Mouse (Mus musculus) embryo, embryonic 10.5 days (tissue): ENCODE data around the gene Rps11.
"Not testable (repeated sequence)": the region's sequence is repeated elsewhere in the genome, so short reads cannot be mapped to it uniquely, and the experiment has no call there.

Source experiments
- DNase-seq: peaks from one replicate; pipeline ENCODE4 v3.0.0-alpha.2; 2015; ENCODE audit warnings: low spot score

The Rps11 gene

GRCm38 (mm10) chr7:45133446-45134159 is 9.4 kb upstream of the Rps11 start:
- no peak for DNase-seq

GRCm38 (mm10) chr7:45131850-45132249 is 7.6 kb upstream of the Rps11 start:
- no peak for DNase-seq

- DNase-seq: peak; percentile 34
Observed at GRCm38 (mm10) chr7:45129776-45130512, 5.7 kb upstream of the Rps11 start.

DNA sequence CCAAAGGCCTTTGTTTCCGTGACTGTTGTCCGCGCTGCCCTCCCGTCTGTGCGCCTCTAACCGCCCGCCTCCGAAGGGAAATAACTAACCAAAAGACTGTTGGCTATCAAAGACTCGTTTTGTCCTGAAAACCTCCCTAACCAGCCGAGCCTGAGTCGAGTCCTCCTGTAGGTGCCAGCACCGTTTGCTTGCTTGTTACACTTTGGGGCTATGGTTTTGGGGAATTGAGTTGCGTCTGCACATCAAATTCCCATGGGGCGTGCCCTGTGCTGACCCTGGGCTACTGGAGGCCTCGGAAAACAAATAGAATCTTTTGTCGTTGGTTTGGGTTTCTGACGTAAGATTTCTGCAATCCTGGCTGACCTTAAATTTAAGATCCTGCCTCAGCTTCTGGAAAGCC is 5.1 kb upstream of the Rps11 start:
- peak; percentile 81 for DNase-seq

DNA sequence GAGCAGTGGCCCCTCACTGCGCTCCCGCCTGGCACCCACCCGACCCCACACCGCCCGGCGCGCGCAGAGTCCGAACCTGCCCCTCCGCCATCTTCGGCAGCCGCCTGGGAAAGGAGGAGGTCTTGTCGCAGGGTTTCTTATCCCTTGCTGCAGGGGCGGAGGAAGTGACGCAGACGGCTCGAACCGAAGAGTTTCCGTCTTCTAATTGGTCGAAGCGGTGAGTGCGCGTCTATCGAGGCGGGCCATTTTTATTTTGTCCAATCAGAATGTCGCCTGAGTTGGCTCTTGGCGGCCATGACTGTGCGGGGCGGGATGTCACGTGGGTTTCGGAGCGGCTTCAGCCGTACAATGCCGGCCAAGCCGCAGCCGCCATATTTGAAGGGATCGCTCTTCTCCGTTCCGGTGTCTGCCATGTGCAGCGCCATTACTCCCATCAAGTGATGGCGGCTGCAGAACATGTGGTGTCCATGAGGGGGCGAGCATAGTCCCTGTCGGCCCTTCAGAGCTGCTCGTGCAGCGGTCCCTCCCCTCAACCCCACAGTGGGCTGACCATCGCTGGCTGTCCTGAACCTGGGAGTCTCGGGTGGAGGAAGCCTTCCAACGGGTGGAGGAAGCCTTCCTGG is 4.5 kb upstream of the Rps11 start, which contains the start of gene Rpl13a:
Gene Rpl13a (minus strand): TSS at position 138 of the 623 bp plus-strand sequence.
- peak; percentile 100 for DNase-seq

DNA sequence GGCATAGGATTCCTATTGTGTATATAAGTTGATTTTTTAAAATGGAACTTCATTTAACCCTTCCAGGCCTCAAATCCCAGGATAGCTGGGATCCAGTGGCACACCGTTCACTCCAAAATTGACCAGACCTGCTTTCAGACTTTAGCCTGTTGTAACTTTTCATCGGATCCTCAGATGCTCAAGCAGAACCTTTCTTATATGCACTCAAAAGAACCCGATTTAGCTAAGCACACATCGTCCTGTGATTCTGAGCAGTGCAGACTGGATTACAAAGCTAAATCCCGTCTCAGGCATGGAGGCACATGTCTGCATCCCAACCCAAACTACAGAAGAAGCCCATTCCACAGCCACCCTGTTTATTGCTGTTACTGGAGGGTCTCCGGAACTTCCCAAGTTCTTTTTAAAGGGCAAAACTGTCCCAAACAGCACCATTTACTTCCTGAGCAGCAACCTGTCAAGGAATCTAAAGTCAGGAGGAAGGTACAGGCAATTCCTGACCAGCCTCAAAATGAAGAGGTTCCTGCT is 3.5 kb upstream of the Rps11 start:
- DNase-seq: no peak

DNA sequence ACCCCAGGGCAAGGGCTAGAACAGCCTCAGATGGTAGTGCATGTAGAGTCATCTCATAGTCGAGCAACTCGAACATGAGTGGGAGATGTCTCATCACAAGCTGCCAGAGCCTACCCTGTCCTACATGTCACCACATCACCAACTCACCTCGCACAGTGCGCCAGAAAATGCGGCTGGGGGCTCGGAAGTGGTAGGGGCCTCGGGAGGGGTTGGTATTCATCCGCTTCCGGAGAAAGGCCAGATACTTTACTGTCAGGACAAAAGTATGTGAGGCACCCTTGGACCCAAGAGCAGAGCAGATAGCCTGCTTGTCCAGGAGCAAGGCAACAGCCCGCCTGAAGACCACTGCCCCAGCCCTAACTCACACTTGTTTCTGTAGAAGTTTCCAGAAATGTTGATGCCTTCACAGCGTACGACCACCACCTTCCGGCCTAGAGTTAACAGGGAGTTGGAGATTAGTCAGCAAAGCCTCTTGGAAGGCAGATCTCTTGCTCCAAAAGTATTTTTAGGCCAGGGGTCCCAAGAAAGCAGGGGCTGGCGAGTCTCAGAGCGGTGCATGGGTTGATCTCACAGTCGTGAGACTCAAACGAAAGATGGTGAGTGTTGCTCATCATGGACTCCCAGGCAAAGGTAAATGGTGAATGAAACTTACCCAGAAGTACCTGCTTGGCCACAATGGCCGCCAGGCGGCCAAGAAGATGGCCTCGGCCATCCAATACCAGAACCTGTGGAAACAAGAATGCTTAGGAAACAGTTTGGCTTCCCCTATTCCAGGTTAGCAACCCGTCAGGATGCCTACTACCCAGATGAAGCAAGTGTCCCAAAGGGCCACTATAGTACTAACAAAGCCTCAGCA is 2.8 kb upstream of the Rps11 start:
- no peak for DNase-seq

- no peak for DNase-seq
Observed at GRCm38 (mm10) chr7:45126147-45126843, 2.1 kb upstream of the Rps11 start.

GRCm38 (mm10) chr7:45125649-45126048 is 1.4 kb upstream of the Rps11 start:
- not testable (repeated sequence) for DNase-seq

GRCm38 (mm10) chr7:45125144-45125600 is 933 bp upstream of the Rps11 start:
- peak; percentile 85 for DNase-seq

DNA sequence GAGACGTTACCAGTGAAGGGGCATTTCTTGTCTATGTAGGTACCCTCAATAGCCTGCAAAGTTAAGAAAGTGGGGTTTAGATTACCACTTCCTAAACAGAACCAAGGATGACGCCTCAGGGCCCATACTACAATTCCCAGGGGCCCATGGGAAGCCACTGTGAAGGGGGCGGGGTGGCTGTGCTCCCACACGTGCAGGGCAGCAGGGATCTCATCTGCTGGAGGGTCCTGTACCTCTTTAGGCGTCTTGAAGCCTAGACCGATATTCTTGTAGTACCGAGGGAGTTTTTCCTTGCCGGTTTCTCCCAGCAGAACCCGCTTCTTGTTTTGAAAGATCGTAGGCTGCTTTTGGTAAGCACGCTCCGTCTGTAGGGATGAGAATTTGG is 1.1 kb downstream of the Rps11 start:
- DNase-seq: no peak

DNA sequence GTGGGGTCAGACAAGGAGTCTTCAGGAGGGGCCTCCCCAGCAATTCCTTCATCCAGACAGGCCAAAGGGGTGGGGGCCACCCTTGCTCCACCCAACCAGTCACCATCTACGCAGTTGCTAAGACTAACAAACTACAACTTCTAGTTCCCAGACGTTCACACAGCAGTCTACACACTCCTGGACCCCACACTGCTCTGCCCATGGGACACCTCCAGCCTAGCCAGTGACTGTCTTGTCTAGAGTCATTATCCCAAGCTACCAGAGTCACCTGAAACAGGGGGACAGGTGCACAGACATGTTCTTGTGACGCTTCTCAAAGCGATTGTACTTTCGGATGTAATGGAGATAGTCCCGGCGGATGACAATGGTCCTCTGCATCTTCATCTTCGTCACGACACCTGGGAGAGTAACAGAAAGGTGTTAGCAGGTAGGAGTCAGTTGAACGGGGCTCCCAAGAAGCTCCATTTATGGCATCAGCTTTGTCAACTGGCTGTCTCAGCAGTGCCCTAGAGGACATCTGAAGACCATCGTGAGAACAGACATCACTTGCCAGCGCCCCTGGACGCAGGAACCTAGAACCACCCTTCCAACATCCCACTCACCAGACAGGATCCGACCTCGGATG is 1.6 kb downstream of the Rps11 start:
- no peak for DNase-seq

DNA sequence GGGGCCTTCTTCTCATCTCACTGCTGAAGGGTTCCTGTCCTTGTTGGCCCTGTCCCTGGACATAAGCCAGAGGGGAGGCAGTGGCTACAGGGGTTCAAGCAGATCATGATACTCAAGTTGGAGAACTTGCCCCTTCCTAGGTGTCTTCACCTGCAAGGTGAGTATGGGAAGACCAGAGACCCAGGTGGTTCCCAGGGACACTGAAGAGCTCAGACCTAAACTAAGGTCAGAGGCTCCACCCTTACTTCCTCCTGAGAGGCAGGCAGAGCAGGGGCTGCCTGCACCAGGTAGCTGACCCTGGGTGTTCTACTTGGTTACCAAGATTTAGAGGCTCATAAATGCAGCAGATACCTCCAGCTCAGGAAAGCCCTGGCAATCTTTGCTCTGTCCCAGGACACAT is 2.3 kb downstream of the Rps11 start:
- DNase-seq: no peak

- no peak for DNase-seq
Observed at GRCm38 (mm10) chr7:45121404-45121803, 2.8 kb downstream of the Rps11 start.

DNA sequence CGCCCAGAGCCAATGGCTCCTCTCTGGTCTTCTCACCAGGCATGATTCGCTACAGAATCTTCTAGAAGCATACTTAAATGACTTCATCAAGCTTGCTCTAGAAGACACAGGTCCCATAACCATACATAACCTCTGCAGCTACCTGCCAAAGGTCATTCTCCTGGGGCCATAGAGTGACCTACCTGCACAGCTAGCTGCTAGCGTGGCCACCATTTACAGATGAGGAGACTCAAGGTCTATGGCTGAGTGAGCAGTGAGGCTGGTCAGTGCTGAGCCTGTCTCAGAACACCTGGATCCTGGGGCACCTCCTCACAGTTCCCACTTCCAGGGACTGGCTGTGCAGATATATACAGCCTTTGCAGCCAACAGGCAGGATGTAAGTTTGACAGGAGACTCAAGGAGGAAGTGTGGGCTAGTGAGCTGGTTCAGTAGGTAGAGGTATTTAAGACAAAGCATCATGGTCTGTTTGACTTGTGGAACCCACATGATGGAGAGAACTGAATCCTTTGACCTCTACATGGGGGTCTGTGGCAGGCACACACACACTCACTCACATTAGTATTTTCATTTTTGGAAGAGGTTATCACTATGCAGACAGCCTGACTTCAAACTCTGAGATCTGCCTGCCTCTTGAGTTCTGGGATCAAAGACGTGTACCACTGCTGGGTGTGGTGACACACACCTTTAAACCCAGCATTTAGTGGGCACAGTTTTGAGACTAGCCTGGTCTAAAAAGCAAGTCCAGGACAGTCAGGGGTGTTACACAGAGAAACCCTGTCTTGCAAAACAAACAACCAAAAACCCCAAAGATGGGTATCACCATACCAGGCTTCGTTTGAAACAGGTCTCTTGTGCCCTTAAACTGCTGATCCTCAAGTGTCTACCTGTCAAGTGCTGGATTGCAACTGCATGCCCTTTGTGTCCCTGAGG is 4.2 kb downstream of the Rps11 start:
- no peak for DNase-seq

DNA sequence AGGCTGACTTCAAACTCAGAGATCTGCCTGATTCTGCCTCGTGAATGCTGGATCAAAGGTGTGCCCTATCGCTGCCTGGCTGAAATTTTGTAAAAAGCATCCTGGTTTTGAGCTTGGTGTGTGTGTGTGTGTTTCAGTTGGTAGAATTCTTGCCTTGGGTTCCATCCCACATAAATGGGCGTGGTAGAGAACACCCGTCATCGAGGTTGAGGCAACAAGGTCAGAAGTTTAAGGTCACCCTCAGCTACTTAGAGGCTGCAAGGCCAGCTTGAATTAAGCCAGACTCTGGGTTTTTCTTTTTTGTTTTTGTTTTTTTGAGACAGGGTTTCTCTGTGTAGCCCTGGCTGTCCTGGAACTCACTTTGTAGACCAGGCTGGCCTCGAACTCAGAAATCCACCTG is 5.9 kb downstream of the Rps11 start:
- DNase-seq: no peak

DNA sequence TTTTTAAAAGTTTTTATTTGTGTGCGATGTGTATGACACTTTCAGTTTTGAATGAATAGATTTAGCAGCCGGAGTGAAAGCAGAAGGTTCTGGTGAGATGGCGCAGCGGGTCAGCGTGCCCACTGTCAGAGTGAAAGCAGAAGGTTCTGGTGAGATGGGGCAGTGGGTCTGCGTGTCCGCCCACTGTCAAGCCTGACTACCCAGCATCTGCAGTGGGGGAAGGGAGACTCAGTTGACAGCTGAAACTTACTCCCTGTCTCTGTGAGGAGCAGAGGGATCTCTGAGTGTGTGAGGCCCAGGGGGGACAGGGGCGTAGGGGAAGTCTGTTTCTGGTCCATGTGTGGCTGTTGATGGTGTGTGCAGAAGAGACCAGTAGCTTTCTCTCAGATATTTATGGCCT is 6.7 kb downstream of the Rps11 start:
- DNase-seq: no peak

DNA sequence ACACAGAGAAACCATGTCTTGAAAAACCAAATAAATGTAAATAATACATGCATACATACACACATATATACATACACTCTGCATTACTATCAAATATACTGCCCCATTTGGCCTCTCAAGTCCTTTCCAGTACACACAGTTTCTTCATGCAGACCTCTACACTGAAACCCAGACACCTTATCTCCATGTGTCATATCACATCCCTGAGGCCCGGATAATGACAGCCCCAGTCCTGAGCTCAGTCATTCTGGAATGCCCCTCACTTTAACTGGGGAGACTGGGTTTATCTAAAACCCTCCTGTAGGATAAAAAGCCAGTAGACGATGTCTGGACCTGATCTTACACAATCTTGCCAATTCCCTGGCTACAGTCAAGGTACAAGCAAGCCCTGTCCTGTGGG is 10.8 kb downstream of the Rps11 start:
- DNase-seq: no peak

DNA sequence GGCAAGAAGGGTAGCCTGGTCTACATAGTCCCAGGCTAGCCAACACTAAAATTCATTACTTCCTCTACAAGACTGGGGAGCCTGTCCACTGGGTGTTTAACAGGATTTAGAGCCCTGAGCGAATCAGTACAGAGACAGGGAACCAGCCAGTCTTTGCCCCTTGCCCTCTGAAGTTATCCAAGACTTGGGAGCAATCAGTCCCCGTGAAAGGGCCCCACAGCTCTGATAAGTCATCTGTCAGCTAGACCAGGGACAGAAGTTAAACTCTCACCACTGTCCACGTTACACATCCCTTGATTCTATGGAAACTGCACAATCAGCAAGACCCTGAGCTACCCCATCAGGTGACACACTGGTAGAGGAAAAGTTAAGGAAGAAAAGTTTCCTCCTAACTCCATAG is 11.7 kb downstream of the Rps11 start:
- no peak for DNase-seq

DNA sequence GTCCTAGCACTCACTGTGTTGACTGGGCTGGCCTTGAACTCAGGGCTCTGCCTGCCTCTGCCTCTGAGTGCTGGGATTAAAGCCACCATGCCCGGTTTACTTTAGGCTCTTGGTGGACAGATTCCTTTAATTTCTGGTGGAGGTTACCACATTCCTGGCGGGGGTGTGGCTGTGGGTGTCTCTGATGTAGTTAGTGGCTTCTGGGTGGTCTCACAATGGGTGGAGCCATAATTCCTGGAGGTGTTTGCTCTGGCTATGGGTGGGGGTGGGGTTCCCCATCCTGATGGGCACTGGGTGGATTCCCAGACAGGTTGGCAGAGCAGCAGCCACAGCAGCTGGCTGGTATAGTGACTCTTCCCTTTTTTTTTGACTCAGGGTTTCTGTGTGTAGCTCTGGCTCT is 12.3 kb downstream of the Rps11 start:
- DNase-seq: no peak
